Mouse (Mus musculus): ENCODE measurements around the gene Cbfa2t2. TPM values are rescaled to one million over a fixed set of nuclear protein-coding genes. Genes with fewer than 3 reads are reported as not detected.
A peak's percentile ranks its signal among the peaks of the same experiment; 100 is the strongest.

Gene Cbfa2t2
- polyA plus RNA-seq, 1 experiment from 2014 or later = 32.1 TPM

- no peak for ATAC-seq (ENCODE audit: insufficient read depth, low FRiP score, low read depth)
- Histone ChIP-seq H3K4me3 (replicated peaks) (no peak within 1 kb of the TSS), H3K9ac (no peak within 1 kb of the TSS), H3K27me3 (replicated peaks) (peaks cover 21% of the 10 kb centered on the region), H3K9me3 (no peaks in the 10 kb centered on the region), H3K36me3 (no peaks in the 10 kb centered on the region), H3K4me2 (no peak within 1 kb of the TSS), H3K27ac (no peak within 1 kb of the TSS), H3K4me1 (peaks cover 10% of the 10 kb centered on the region)
- 90% methylated on average over 10 of the region's 10 CpGs for WGBS
These were observed 110.4 kb downstream of the Cbfa2t2 start, which contains the start of gene 1700003F12Rik for GRCm38 (mm10) chr2:154546711-154547110. 1700003F12Rik (plus strand) TSS chr2:154547085.

DNA sequence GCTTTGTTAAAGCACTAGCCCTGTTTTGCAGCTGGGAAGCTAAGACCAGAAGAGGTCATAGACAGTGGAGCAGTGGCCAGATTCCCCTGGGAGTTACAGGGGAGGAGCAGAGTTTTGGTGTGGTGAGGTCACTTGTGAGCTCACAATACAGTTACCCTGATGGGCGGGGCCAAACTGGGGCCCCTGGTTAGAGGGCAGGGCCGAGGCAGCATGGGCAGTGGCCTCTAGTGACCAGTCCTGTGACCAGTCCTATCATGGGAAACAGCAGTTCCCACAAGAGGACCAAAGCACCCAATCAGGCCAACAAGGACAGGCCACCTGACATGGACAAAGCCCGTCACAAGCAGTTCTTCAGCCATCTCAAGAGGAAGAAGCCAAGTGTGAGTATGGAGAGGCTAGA is 112.4 kb downstream of the Cbfa2t2 start:
- H3K4me1 ChIP-seq = peaks cover 22% of the 10 kb centered on the region
- H3K4me2 ChIP-seq = no peak overlapping the region
- no peaks in the 10 kb centered on the region for H3K36me3 ChIP-seq
- ATAC-seq (ENCODE audit: insufficient read depth, low FRiP score, low read depth) = 0 out of 2 replicates have a peak, but pooled peaks have one; percentile 10
- H3K9ac ChIP-seq = no peak overlapping the region
- H3K27me3 ChIP-seq (replicated peaks) = peaks cover 26% of the 10 kb centered on the region
- no peak overlapping the region for H3K4me3 ChIP-seq (replicated peaks)
- H3K9me3 ChIP-seq = no peaks in the 10 kb centered on the region
- whole genome bisulfite sequencing = 65% methylated on average over 3 of the region's 3 CpGs
- H3K27ac ChIP-seq = no peak overlapping the region

GRCm38 (mm10) chr2:154549127-154549885 is 113.0 kb downstream of the Cbfa2t2 start:
- H3K27ac ChIP-seq = no peak overlapping the region
- no peaks in the 10 kb centered on the region for H3K9me3 ChIP-seq
- H3K27me3 ChIP-seq (replicated peaks) = peaks cover 26% of the 10 kb centered on the region
- peak overlapping the region; percentile 22; the same call in 1 of the 2 replicates for H3K9ac ChIP-seq
- ATAC-seq (ENCODE audit: insufficient read depth, low FRiP score, low read depth) = peak; percentile 64; the same call in 1 of the 2 replicates
- peak overlapping the region; percentile 47 for H3K4me3 ChIP-seq (replicated peaks)
- peak overlapping the region; percentile 95 for H3K4me2 ChIP-seq
- no peaks in the 10 kb centered on the region for H3K36me3 ChIP-seq
- H3K4me1 ChIP-seq = peaks cover 22% of the 10 kb centered on the region
- WGBS = 3% methylated on average over 48 of the region's 48 CpGs

DNA sequence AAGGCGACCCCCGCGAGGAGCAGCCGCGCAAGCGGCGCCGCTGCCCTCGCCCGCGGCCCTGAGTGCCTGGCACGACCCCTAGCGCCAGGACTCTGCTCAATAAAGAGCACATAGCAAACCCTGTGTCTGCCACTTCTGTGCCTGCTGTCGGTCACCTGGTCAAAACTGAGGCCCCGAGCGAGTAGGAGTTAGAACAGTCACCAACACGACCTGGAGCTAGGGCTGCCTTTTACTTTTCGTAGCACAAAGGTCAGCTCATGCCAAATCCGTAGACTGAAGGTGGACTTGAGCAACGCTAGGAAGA is 113.6 kb downstream of the Cbfa2t2 start:
- 13% methylated on average over 20 of the region's 20 CpGs for WGBS
- no peak for ATAC-seq (ENCODE audit: insufficient read depth, low FRiP score, low read depth)
- peak overlapping the region; percentile 95 for H3K4me2 ChIP-seq
- no peak overlapping the region for H3K9ac ChIP-seq
- H3K9me3 ChIP-seq = no peaks in the 10 kb centered on the region
- peaks cover 22% of the 10 kb centered on the region for H3K4me1 ChIP-seq
- H3K4me3 ChIP-seq (replicated peaks) = peak overlapping the region; percentile 47
- peaks cover 26% of the 10 kb centered on the region for H3K27me3 ChIP-seq (replicated peaks)
- no peak overlapping the region for H3K27ac ChIP-seq
- no peaks in the 10 kb centered on the region for H3K36me3 ChIP-seq

- Histone ChIP-seq H3K36me3 (no peaks in the 10 kb centered on the region), H3K9me3 (no peaks in the 10 kb centered on the region), H3K4me2 (no peak overlapping the region), H3K4me3 (replicated peaks) (no peak overlapping the region), H3K4me1 (peaks cover 22% of the 10 kb centered on the region), H3K9ac (no peak overlapping the region), H3K27ac (no peak overlapping the region), H3K27me3 (replicated peaks) (peaks cover 26% of the 10 kb centered on the region)
- ATAC-seq (ENCODE audit: insufficient read depth, low FRiP score, low read depth) = no peak
- WGBS = 81% methylated on average over 2 of the region's 2 CpGs
These were observed 114.7 kb downstream of the Cbfa2t2 start for GRCm38 (mm10) chr2:154550937-154551336.

- 79% methylated on average over 4 of the region's 4 CpGs for WGBS
- H3K4me1 ChIP-seq = peaks cover 22% of the 10 kb centered on the region
- H3K9me3 ChIP-seq = no peaks in the 10 kb centered on the region
- H3K27me3 ChIP-seq (replicated peaks) = peaks cover 26% of the 10 kb centered on the region
- no peak within 1 kb of the TSS for H3K27ac ChIP-seq
- no peak within 1 kb of the TSS for H3K9ac ChIP-seq
- H3K4me3 ChIP-seq (replicated peaks) = peak within 1 kb of the TSS; percentile 8
- no peak for ATAC-seq (ENCODE audit: insufficient read depth, low FRiP score, low read depth)
- peak within 1 kb of the TSS; percentile 36 for H3K4me2 ChIP-seq
- H3K36me3 ChIP-seq = no peaks in the 10 kb centered on the region
These were observed 115.2 kb downstream of the Cbfa2t2 start, which contains the start of gene Actl10 for GRCm38 (mm10) chr2:154551476-154551875. Actl10 (plus strand) TSS chr2:154551776.

GRCm38 (mm10) chr2:154551927-154552326 is 115.6 kb downstream of the Cbfa2t2 start:
- H3K27me3 ChIP-seq (replicated peaks) = peaks cover 26% of the 10 kb centered on the region
- peak overlapping the region; percentile 8 for H3K4me3 ChIP-seq (replicated peaks)
- peaks cover 22% of the 10 kb centered on the region for H3K4me1 ChIP-seq
- no peak for ATAC-seq (ENCODE audit: insufficient read depth, low FRiP score, low read depth)
- H3K9me3 ChIP-seq = no peaks in the 10 kb centered on the region
- H3K9ac ChIP-seq = no peak overlapping the region
- no peak overlapping the region for H3K27ac ChIP-seq
- 39% methylated on average over 21 of the region's 21 CpGs for WGBS
- H3K4me2 ChIP-seq = peak overlapping the region; percentile 36
- H3K36me3 ChIP-seq = no peaks in the 10 kb centered on the region

DNA sequence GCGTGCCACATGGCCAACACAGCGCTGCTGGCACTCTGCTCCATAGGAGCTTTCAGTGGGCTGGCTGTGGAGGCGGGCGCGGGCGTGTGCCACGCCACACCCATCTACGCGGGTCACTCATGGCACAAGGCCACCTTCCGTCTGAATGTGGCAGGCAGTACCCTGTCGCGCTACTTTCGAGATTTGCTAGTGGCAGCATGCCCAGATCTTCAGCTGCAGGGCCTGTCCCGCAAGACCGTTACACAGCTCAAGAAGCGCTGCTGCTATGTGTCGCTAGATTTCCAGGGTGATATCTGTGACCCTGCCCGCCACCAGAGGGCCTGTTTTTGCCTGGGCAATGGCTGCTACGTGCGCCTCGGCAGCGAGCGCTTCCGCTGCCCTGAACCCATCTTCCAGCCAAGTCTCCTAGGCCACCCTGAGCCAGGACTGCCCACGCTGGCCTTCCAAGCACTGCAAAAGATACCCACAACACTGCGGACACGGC is 116.2 kb downstream of the Cbfa2t2 start:
- H3K4me1 ChIP-seq = peaks cover 27% of the 10 kb centered on the region
- no peak overlapping the region for H3K9ac ChIP-seq
- H3K27ac ChIP-seq = no peak overlapping the region
- no peaks in the 10 kb centered on the region for H3K36me3 ChIP-seq
- ATAC-seq (ENCODE audit: insufficient read depth, low FRiP score, low read depth) = peak; percentile 32
- no peaks in the 10 kb centered on the region for H3K9me3 ChIP-seq
- peaks cover 26% of the 10 kb centered on the region for H3K27me3 ChIP-seq (replicated peaks)
- WGBS = 29% methylated on average over 27 of the region's 27 CpGs
- peak overlapping the region; percentile 36 for H3K4me2 ChIP-seq
- peak overlapping the region; percentile 8 for H3K4me3 ChIP-seq (replicated peaks)

DNA sequence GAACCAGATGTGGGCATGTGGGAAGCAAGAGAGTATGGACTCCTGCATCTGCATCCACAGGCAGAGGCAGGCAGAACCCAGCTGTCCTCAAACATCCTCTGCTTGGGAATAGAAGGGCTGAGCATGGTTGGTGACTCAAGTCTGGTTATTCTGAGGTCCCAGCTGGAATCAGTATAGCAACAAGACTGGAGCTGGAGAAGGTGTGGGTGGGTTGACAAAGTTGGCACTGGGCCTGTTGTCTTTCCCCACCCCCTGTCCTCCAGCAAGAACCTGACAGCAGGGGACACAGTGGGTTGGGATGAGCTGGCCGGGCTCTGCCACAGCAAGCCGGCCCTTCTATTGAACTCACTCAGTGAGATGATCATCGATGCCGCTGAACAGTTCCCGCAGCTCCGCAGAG is 119.0 kb downstream of the Cbfa2t2 start:
- Histone ChIP-seq H3K4me1 (peaks cover 32% of the 10 kb centered on the region), H3K27me3 (replicated peaks) (peaks cover 21% of the 10 kb centered on the region)

DNA sequence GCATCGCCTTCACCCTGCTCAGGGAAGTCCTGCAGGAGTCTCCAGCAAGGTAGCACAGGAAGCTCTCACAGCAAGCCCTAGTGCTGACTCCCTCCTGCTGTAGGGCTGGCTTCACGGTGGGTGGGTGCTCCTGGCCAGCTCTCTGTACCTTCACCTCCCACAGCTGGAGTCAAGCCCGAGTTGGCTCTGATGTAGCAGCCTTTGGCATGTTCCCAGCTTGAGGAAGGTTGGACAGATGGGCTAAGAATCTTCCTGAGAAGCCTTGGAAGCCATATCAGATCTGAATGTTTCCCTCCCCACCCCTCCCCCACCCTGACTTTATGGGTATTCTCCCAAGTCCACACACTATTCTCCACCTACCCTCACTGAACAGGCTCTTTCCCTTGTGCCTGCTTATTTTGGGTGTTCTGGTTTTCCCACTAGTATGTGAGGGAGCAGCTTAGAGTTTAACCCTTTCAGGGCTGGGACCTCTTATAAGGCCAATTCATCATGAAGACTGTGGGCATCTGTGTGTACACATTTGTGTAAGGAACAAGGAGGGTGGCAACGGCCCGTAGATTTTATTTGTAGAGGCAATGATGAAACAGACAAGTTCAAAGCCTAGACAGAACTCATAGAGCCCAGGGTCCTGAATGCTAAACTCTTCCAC is 121.0 kb downstream of the Cbfa2t2 start:
- H3K27me3 ChIP-seq (replicated peaks) = no peaks in the 10 kb centered on the region
- H3K4me1 ChIP-seq = peaks cover 25% of the 10 kb centered on the region
- no peak overlapping the region for H3K4me3 ChIP-seq (replicated peaks)
- ATAC-seq (ENCODE audit: insufficient read depth, low FRiP score, low read depth) = no peak
- peaks cover 7% of the 10 kb centered on the region for H3K36me3 ChIP-seq
- no peaks in the 10 kb centered on the region for H3K9me3 ChIP-seq
- H3K9ac ChIP-seq = no peak overlapping the region
- H3K27ac ChIP-seq = no peak overlapping the region
- no peak overlapping the region for H3K4me2 ChIP-seq
- WGBS = 53% methylated on average over 5 of the region's 5 CpGs

More for the DNA sequence above, 119.0 kb downstream of the Cbfa2t2 start:
- Histone ChIP-seq H3K4me3 (replicated peaks) (no peak overlapping the region), H3K4me2 (no peak overlapping the region), H3K9ac (no peak overlapping the region), H3K9me3 (no peaks in the 10 kb centered on the region), H3K27ac (no peak overlapping the region), H3K36me3 (no peaks in the 10 kb centered on the region)
- ATAC-seq (ENCODE audit: insufficient read depth, low FRiP score, low read depth) = no peak
- 87% methylated on average over 6 of the region's 6 CpGs for WGBS

DNA sequence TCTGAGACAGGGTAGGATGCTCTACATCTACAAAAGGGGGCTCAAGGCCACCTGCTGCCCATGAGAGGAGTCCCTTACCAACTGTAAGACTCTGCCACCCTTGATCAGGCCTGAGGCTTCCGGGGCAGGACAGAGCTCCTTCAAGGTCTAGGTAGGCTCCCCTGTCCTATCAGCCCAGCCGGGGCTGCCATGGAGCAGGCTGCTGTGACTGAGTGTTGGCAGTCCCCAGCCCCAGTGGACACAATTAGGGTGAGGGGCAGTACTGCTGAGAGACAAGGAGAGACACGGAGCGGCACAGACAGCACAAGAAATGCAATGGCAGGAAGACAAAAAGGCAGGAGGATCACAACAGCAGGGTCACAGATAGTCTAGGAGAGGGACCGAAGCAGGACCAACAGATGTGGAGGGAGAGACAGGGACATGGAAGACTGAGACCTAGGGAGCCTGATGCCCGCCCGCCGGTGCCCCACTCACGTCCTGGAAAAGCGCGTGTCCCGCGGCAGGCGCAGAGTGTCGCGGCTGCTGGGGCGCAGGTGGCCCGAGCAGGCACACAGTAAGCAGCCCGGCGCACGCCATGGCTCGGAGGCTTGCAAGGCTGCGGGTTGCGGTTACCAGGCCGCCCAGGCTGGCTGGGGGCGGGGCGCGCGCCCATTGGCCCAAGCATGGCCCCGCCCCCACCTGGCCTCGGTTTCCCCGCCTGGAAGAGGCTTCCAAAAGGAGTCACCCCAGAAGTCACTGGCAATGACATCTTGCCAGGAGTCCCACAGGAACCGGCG is 122.2 kb downstream of the Cbfa2t2 start, which contains the start of gene Necab3:
Necab3 (minus strand) TSS at position 627 of the 776 bp plus-strand sequence.
- WGBS = 7% methylated on average over 34 of the region's 34 CpGs
- no peak within 1 kb of the TSS for H3K27ac ChIP-seq
- H3K4me1 ChIP-seq = peaks cover 19% of the 10 kb centered on the region
- ATAC-seq (ENCODE audit: insufficient read depth, low FRiP score, low read depth) = peak; percentile 76
- no peaks in the 10 kb centered on the region for H3K27me3 ChIP-seq (replicated peaks)
- H3K9ac ChIP-seq = no peak within 1 kb of the TSS
- H3K4me3 ChIP-seq (replicated peaks) = peak within 1 kb of the TSS; percentile 24
- peak within 1 kb of the TSS; percentile 57 for H3K4me2 ChIP-seq
- peaks cover 16% of the 10 kb centered on the region for H3K36me3 ChIP-seq
- H3K9me3 ChIP-seq = no peaks in the 10 kb centered on the region

Data from stomach, embryonic 15.5 days (tissue).